Mouse (Mus musculus) adrenal gland, postnatal 14 days (tissue): Measurements from ENCODE around the gene Ablim1. TPM values are rescaled to one million over a fixed set of nuclear protein-coding genes. Genes with fewer than 3 reads are reported as not detected.

Experiments
- DNase-seq: peaks from one replicate; pipeline ENCODE4 v3.0.0; 2021; ENCODE audit warnings: mixed read lengths
- total RNA-seq: library from RNA; stranded (reverse); gene quantifications from 2 replicates; pipeline ENCODE4 v1.2.3, GENCODE M21; 2021

Gene Ablim1
- total RNA-seq, 1 experiment from 2014 or later: 68.8 TPM

DNA sequence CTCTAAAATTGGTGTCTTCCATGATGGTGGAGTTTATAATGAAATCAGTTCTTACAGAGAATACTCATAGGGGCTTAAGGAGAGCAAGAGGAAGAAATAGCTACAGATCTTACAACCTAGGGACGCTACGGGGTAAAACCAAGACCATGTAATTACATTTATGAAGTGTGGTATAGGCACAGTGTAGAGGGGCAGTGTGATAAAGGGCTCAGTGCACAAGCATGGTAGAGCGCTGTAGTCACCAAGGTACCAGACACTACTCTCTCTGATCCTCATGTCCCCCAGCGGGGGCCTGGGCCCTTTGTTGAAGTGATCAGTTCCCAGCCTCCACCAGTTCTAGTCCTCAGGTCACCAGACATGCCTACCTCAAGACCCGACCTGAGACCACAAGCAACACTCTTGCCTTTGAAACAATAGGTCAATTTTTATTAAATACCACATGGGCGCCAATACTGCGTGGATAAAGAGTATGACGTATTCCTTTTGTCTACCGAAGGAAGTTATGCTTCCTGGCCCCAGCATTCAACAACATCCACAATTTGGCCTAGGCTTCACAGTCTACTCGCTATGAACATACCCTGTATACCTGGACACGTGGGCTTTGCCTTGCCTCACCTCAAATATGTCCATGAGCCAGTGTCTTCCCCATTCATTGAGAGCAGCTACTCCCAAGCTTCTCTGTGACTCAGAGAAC is 213.8 kb downstream of the Ablim1 start:
- no peak for DNase-seq

DNA sequence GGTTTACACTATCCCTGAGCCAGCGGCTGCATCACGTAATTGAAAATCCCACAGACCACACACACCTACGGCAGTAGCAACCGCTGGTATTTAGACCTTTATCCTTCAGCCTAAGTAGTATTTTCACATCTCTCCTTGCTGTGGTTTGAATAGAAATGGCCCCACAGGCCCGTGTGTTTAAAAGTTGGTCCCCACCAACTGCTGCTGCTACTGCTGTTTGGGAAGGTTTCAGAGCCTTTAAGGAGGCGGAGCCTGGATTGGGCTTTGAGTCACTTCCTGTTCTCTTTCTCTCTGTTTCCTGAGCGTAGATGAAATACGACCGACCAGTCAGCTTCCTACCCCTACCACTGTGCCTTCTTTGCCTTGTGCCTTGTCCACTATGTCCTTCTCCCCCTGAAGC is 214.7 kb downstream of the Ablim1 start:
- no peak for DNase-seq

DNA sequence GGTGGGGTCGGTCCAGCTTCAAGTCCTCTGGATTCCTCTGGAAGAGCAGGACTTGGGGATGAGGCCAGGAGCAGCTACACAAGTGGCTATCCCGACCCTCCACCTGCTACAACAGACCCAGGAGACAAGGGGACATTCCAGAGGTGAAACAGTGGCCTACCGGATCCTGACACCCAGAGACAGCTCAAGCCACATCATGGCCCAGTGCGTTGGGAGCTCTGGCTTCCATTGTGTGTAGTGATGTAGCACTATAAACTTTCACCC is 215.7 kb downstream of the Ablim1 start:
- DNase-seq: no peak

DNA sequence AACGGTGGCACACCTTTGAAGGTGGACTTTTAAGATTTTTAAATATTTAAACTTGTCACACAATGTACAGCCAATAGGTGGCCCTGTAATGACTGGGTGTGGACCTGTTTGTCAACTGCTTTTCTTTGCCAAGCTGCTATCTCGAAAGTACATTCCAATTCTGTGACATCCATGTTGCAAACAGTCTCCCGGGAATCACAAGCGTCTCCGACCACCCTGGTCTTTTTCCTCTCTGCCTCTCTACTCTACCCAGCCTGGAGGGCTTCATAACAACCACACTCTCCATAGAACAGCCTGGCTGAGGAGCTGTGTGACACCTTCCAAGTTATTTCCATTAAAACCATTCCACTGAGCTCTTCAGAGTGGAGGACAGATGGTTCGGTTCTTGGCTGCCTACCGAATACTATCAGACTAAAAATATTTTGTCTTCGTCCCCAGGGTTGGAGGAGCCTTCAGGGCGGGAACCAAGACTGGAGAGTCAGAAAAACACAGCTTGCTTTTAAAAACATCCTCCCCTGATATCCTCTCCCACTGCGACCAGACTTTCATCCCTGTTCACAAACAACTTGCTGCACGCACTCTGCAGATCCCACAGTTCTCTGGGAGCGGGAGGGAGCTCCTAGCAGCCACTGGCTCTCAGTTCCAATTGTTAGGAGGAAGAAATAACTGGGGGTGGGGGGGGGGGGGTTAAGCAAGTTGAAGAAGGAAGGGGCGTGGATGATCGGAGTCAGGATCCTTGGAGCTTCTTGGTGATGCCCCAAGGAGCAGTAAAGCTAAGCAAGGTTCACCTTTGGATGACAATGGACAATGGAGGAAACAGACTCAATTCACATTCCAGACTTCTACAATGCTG is 216.3 kb downstream of the Ablim1 start:
- DNase-seq: no peak

DNA sequence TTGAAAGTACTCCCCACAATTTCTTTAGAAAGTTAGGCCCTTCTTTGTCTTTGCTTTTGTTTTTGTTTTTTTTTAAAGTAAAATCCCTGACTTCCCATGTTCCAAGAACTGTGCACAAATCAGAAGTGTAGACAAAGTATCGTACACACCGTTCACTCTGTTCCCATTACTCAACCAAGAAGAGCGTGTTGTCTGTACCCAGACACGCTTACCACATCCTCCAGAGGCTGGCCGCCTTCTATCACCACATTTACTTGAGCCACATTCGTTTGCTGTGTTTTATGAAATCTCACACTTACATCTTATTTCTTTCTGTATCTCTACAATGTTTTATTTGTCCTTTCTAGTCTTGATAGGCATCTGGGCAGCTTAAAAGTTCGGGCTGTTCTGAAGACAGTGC is 219.4 kb downstream of the Ablim1 start:
- no peak for DNase-seq

DNA sequence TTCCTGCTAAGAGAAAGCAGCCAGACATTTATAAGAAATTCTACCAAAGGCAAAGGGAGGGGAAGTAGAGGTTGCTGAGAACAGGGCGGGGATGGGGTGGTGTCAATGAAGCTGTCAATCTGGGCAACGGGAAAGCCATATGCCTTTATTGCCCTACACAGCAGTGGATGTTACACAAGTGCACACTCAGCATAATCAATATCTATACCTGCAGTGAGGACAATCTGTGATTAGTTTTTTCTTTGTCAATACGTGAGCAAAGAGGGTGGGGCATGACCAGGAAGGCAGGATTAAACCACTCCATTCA is 221.1 kb downstream of the Ablim1 start:
- no peak for DNase-seq

DNA sequence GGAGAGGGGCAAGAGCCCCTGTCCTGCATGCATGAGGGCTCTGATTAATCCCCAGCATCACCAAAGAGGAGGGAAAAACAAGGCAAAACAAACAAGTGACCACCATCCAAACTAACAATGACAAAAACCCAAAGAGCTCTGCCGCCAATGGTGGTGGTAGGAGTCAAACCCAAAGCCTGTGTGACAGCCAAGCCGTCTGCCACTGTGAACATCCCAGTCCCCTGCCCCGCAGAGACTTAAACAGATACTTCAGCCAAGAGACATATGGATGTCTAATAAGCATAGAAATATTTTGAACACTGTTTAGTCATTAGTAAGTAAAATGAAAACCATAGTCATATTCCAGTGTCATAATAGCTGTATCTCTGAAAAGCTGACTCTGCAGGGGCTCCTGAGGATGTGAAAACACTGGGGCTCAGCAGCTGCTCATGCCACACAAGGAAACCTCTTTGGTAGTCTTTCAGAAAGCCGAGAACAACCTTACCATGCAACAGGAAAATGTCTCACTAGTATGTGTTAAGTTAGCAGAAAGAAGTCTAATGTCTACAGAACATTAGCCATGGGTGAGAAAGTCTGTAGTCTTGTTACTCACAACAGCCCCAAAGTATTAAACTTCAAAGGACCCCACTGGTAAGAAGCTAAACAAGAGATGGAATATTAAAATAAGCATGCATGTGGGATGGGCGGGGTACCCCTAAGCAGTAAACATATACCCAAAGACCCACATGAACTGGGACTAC is 221.6 kb downstream of the Ablim1 start:
- DNase-seq: no peak

DNA sequence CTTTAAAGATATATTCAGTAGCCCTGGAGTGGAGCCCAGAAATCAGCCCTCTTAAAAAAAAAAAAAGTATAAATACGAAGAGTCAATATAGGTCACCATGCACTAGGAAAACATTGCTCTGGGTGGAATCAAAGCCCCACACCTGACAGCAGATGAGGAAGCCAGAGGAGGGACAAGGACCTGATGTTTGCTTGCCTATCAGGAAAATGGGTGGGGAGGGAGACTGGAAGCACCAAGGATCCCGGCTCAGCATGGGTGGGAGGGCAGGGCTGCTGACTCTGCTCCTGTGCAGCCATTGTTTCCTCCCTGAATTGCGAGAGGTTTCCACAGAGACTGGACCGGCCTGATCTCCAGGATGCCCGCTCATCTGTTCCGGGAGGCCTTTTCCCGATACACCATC is 223.4 kb downstream of the Ablim1 start:
- no peak for DNase-seq

DNA sequence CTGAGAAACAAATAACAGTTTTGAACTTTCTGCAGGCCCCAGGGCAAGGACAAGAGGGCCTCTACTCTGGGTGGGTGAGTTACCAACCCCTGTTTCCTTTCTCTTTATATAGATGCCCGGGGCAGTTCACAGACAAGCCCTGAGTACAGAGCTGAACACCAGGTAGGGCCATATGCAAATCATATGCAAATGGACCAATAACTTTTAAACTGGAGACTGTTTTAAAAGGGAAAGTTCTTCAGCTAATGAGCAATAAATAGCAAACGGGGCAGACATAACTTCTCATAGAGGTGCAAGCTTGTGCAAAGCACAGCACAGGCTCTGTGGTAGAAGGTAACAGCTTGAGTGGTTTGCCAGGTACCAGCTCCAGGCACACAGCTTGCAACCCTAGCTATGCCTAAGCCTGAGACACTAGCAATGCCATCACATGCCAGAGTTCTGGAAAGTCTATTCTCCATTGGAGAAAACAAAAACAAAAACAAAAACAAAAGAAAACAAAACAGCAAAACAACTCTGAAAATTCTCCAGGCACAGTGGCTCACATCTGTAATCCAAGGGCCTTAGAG is 225.8 kb downstream of the Ablim1 start:
- no peak for DNase-seq

DNA sequence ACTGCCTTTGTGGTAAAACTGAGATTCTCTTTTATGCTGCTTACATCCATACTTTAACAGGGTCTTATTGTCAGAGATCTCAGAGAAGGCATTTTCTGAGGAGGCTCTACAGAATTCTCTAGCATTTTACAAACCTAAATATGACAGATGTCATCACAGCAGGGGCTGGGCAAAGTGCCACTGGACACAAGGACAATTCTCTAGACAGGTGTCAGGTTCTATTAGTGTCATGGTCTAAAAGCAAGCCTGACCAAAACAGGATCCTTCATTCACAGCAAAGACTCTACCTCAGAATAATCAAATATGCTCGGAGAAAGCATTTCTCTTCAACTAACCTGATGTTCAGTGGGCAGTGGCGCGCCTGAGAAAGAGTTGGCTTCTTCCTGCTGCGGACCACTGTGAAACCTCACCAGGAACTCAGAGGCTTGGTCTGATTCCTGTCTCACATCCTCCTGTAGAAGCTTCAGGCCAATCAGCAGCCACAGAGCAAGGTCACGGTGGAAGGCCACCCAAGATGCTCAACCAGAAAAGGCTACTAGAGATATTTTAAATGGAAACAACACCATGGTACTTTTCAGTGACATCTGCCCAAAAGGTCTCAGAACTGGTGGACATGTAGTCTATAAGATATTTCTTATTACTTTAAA is 230.1 kb downstream of the Ablim1 start:
- no peak for DNase-seq

DNA sequence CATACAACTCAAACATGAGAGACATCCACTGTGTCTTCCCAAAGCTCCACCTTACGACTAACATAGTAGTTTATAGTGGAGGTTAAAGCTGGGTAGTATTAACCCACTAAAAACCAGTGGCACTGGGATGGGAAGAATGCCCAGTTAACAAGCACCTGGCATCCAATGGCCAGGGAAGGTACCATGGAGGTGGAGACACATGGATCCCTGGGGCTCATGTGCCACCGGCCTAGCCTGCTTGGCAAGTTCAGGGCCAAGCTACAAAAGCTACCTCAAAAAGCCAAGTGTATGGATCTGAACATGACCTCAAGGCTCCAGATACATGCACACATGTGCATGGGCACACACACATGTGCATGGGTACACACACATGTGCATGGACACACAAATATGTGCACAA is 230.8 kb downstream of the Ablim1 start:
- no peak for DNase-seq

DNA sequence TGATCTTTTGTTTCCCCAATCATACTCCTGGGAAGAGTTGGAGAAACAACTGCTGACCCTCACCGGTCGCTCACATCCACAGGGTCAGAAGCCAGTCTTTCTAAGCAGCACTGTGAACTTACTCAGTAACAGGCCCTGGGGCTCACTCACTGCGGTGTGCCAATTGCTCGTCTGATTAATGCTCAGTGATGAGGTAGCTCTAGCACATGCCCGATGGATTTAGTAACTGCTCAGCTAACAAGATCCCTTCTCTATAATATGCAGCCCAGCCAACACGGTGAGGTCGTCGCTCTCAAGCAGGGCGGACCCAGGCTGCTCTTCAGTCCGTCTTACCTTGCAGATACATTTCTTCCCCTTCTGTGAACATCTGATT is 231.6 kb downstream of the Ablim1 start:
- DNase-seq: no peak

DNA sequence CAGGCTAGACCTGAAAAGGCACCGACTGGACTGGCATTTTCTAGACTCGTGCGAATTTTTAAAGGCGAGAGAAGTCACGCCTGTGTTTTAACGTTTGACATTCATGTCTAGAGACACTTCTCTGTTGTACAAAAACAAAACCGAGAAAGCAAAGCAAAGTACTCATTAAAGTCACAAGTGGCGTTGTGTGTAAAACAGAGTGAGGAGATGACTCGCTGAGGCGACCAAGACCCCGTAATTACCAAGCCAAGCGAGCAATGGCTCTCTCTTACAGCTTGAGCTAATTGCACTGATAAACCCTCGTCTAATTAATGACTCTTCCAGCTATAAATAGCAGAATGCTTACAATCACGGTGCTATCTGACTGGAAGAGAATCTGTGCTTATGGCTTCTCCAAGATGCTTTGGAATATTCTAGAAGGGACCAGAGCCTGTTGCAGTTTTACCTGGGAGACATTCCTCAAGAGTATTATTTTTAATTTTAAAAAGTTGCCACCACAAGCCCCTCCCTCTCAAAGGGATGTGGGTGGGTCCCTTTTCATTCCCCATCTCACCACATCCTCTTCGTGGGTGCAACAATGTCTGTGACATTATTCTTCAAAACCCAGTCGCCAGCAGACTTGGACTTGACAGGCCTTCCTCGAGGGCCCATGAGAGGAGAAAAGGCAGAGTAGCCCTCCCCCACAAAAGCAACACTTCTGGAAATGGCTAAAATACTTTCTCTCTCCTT is 232.1 kb downstream of the Ablim1 start:
- no peak for DNase-seq

DNA sequence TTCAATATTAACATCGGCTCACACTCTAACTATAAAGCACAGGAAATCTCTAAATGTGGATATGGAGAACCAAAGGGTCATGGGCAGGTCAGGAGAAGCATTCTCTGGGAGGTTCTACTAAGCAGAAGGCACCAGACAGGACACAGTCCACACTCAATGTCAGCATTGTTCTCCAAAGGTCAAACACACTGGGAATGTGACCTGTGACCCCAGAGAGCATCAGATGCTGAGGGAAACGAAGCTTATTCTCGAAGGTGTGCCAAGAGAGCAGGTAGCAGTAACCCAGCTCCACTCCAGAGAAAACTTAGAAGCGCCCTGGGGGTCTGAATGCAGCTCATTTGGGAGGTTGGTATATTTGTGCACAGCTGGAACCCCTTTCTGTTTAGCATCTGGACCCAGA is 233.2 kb downstream of the Ablim1 start:
- no peak for DNase-seq

DNA sequence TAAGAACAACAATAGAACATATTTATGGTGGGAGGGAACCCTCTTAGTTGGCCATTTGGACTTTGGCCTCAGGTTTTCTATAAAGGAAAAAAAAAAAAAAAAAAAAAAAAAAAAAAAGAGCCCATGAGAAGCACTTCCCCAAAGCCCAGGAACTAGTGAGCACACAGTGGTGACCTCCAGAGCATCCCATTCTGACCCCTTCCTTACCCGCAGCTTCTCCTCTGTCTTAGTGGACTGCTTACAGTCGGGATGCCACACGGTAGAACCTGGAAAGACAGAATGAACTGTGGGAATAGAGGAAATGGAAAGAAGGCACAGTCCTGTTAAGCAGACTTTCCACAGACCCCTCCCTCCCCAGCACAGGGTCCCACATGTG is 235.1 kb downstream of the Ablim1 start:
- no peak for DNase-seq

DNA sequence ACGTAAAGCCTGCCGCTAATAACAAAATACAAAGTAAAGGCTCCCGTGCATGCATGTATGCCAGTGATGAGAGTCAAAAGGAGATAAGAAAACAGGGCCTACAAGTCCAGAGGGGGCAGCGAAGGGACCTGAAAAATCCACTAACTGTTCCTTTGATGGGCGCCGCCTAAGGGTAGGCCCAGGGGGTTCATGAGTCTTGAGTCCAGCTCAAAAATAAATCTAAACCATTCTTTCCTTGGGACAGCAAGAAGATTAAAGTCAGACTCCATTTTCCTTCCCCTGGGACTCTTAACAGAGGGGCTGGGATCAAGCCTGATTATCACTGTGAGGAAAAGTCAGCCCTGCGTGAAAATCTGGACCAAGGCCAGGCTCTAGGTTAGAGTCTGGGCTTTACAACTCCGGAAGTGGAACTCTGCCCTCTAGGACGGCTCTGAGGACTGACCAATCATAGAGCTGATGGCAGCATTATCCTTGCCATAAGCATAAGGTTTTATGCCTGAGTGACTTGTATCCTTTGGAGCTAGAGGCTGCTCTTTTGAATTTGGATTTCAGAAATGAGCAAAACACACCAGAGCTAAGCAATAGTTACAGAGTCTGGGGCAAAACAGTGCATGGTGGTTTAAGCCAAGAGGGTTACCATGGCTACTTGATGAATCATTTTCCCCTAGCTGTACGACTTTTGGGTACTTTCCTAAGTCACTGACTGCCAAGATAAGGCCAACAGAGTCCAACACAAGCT is 235.7 kb downstream of the Ablim1 start:
- DNase-seq: peak; percentile 42

DNA sequence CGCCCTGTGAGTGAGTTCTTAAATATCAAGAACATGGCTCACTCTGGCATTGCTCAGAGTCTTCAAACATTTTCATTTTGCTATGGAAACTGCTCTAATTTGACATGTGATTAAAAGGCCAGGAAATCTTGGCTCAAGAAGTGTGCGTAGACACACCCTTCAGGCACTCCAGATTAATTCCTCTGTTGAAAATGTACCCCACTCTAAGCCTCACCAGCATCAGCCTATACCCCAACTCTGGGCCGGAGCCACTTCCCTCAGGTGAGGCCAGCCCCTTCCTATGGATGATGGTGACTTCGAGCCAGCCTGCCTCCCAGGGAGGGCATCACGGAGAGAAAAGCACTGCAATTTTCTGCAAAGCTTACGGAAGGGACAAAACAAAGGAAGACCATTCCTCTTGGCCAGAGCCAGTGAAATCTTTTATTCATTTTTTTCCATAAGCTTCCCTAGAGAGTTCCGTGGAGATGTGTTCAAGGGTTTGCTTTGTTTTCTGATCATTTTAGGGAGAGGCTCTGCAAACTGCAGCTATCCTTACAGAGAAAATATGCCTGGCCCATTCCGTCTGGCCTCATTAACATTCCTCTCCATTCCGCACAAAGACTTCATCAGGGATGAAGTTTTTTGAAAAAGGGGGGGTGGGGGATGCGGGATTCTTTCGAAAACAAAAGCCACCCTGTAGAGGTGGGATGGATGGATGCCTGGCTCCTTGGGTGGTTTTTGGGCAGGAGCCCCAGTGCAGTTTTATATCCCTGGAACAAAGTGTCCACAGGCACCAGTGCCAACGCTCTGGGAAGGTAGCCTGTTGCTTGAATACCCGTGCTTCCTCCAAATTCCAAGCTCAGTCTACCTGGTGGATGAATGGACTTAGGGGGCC is 236.7 kb downstream of the Ablim1 start:
- DNase-seq: no peak

DNA sequence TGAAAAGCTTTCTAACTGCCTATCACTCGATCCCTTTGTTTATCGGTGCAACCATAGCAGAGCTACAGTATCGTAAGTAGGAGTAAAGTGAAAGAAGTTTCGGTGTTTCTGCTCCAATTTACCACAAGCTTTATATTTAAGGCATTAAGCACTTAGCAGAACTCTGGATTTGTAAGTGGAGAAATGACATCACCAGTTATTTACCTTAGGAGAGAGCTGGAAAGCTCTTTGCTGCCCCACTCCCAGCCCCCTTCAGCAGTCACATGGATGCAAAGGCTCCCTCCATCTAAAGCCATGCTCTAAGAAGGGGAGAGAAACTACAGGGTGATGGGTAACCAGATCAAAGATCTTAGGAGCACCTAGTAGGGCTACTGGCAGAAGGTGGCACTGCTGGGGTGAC is 241.3 kb downstream of the Ablim1 start:
- DNase-seq: no peak

DNA sequence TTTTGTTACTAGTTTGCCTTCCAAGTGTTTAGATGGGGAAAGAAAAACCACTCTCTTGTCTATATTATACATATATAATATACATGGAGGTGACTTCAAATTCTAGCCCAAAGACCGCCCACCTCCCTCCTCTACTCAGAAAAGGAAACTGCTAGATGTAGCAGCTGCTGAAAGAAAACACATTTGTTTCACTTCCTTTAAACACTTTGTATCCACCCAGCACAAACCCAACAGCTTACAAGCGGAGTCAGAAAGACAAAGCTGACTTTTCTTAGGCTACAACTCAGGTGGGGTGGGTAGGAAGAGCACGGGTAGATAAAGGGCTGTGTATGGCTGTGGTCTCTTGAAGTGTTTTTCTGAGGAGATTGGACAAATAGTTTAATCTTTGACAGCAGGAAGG is 242.0 kb downstream of the Ablim1 start:
- DNase-seq: no peak

DNA sequence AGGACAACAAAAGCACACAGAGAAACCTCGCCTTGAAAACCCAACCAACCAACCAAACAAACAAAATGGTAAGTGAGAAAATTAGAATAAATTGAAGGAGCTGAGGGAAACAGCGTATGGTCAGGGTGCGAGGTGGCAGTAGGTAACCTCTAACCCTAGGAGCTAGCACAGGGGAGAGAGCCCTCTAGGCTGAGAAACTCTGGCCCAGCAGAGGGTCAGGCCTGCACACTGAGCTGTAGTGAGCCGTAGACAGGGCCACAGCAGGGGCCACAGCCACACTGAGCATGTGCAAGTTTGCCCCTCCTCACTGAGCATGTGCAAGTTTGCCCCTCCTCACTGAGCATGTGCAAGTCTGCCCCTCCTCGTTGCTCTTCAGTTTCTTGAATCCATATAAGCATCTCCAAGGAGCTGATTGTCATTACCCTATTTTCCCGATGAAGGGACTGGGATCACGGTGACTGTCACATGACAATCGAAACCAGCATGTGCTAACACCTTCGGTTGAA is 247.6 kb downstream of the Ablim1 start:
- no peak for DNase-seq
